Mouse (Mus musculus) liver, postnatal 0 days (tissue): Measurements from ENCODE around the gene Gm20388.

Experiments
- CTCF ChIP-seq: sonication (generic); IDR thresholded peaks from 2 replicates; pipeline ENCODE4 v1.5.1; 2016; ENCODE audit warnings: antibody characterized with exemption, low read depth
- EP300 ChIP-seq: IDR thresholded peaks from 2 replicates; pipeline ENCODE4 v1.6.1; 2016; ENCODE audit warnings: antibody characterized with exemption, low read depth, mild to moderate bottlenecking

DNA sequence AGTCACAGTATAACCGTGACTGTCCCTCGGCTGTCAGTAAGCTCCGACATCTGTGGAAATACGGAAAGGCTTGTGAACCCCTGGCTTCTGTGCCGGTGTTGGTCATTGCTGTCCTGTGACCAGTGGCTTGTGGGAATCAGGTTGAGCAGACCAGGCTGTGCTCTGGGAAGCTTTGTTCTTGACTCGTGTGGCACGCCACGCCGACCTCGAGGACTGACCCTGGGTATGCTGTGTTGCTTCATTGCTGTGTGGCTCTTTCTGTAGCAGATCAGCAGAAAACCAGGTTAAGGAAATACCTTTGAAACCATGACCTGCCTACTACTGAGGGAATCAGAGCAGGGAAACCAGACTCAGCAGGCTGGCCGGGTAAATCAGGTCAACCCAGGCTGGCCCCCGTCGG is 4399.9 kb downstream of the Gm20388 start:
- TF ChIP-seq CTCF (no peak), EP300 (no peak)
